Mouse (Mus musculus): ENCODE results near the gene Arhgap6. TPM values are rescaled to one million over a fixed set of nuclear protein-coding genes. Genes with fewer than 3 reads are reported as not detected.

Arhgap6 gene
- total RNA-seq, 1 experiment: 1.8 TPM

- TF ChIP-seq CHD2 (IDR thresholded peaks at IDR 0.05; ENCODE audit: low read depth, low read length) (no peak), ZNF384 (IDR thresholded peaks at IDR 0.05; ENCODE audit: low read depth, low read length) (no peak), ZC3H11A (IDR thresholded peaks at IDR 0.05; ENCODE audit: borderline replicate concordance, low read depth, low read length) (peak; percentile 23; the same call in 1 of the 2 replicates), MAFK (IDR thresholded peaks at IDR 0.05; ENCODE audit: insufficient read depth, low read depth, low read length) (no peak)
- in situ Hi-C loops (cut with MboI; ENCODE audit: low sequenced_read_pairs in 2 of 2, unreplicated experiment in 2 of 2): no loop called here
- H3K36me3 ChIP-seq (ENCODE audit: control insufficient read depth, insufficient read depth, low read length, poor library complexity, severe bottlenecking): no peaks in the 10 kb centered on the region
Measured at GRCm38 (mm10) chrX:169332264-169332663, 537.4 kb downstream of the Arhgap6 start.

DNA sequence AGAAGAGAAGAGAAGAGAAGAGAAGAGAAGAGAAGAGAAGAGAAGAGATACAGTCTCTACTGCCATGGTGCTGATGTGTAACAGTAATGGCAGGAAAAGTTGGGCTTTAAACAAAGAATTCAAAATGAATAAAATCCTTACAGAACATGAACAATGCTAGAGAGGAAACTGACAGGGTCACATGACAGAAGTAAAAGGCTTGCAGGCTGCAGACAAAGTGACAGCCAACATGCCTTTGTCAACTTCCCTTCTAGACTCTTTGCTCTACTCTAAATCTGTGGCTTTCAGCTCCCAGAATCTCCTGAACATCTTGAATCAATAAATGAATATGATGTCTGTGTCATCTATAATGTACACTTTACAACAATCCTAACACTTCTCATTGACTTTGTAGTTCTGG is 542.7 kb downstream of the Arhgap6 start:
- no peak overlapping the region for H3K4me3 ChIP-seq (ENCODE audit: insufficient read depth in 1 of 2, low read depth in 1 of 2, low read length in 2 of 2, poor library complexity in 1 of 2, severe bottlenecking in 1 of 2)
- H3K27ac ChIP-seq (ENCODE audit: insufficient read depth, low read depth, low read length, poor library complexity, severe bottlenecking): no peak overlapping the region
- in situ Hi-C loops (cut with MboI; ENCODE audit: low sequenced_read_pairs in 2 of 2, unreplicated experiment in 2 of 2): no loop called here
- no peak overlapping the region for H3K9ac ChIP-seq (ENCODE audit: insufficient read depth, low read depth, low read length, poor library complexity, severe bottlenecking)
- no peaks in the 10 kb centered on the region for H3K4me1 ChIP-seq (ENCODE audit: control insufficient read depth in 2 of 2, insufficient read depth in 2 of 2, low read length in 2 of 2, poor library complexity in 1 of 2)
- no peaks in the 10 kb centered on the region for H3K36me3 ChIP-seq (ENCODE audit: control insufficient read depth, insufficient read depth, low read length, poor library complexity, severe bottlenecking)
- DNase-seq (ENCODE audit: low read depth, low spot score): no peak
- TF ChIP-seq MAFK (IDR thresholded peaks at IDR 0.05; ENCODE audit: insufficient read depth, low read depth, low read length) (no peak), ZC3H11A (IDR thresholded peaks at IDR 0.05; ENCODE audit: borderline replicate concordance, low read depth, low read length) (no peak), ZNF384 (IDR thresholded peaks at IDR 0.05; ENCODE audit: low read depth, low read length) (no peak), HCFC1 (IDR thresholded peaks at IDR 0.05; ENCODE audit: borderline replicate concordance, insufficient read depth, low read length) (no peak), CHD2 (IDR thresholded peaks at IDR 0.05; ENCODE audit: low read depth, low read length) (no peak)
- H3K9me3 ChIP-seq (ENCODE audit: control insufficient read depth, insufficient read depth, low read depth, low read length): no peaks in the 10 kb centered on the region

More at GRCm38 (mm10) chrX:169332264-169332663, 537.4 kb downstream of the Arhgap6 start:
- Histone ChIP-seq H3K4me3 (ENCODE audit: insufficient read depth in 1 of 2, low read depth in 1 of 2, low read length in 2 of 2, poor library complexity in 1 of 2, severe bottlenecking in 1 of 2) (no peak overlapping the region), H3K27ac (ENCODE audit: insufficient read depth, low read depth, low read length, poor library complexity, severe bottlenecking) (no peak overlapping the region), H3K4me1 (ENCODE audit: control insufficient read depth in 2 of 2, insufficient read depth in 2 of 2, low read length in 2 of 2, poor library complexity in 1 of 2) (no peaks in the 10 kb centered on the region), H3K9me3 (ENCODE audit: control insufficient read depth, insufficient read depth, low read depth, low read length) (no peaks in the 10 kb centered on the region), H3K9ac (ENCODE audit: insufficient read depth, low read depth, low read length, poor library complexity, severe bottlenecking) (no peak overlapping the region)
- DNase-seq (ENCODE audit: low read depth, low spot score): no peak

- Histone ChIP-seq H3K9ac (ENCODE audit: insufficient read depth, low read depth, low read length, poor library complexity, severe bottlenecking) (no peak overlapping the region), H3K4me1 (ENCODE audit: control insufficient read depth in 2 of 2, insufficient read depth in 2 of 2, low read length in 2 of 2, poor library complexity in 1 of 2) (no peaks in the 10 kb centered on the region), H3K27ac (ENCODE audit: insufficient read depth, low read depth, low read length, poor library complexity, severe bottlenecking) (no peak overlapping the region), H3K36me3 (ENCODE audit: control insufficient read depth, insufficient read depth, low read length, poor library complexity, severe bottlenecking) (no peaks in the 10 kb centered on the region), H3K9me3 (ENCODE audit: control insufficient read depth, insufficient read depth, low read depth, low read length) (no peaks in the 10 kb centered on the region), H3K4me3 (ENCODE audit: insufficient read depth in 1 of 2, low read depth in 1 of 2, low read length in 2 of 2, poor library complexity in 1 of 2, severe bottlenecking in 1 of 2) (no peak overlapping the region)
- in situ Hi-C loops (cut with MboI; ENCODE audit: low sequenced_read_pairs in 2 of 2, unreplicated experiment in 2 of 2): no loop called here
- TF ChIP-seq ZC3H11A (IDR thresholded peaks at IDR 0.05; ENCODE audit: borderline replicate concordance, low read depth, low read length) (no peak), ZNF384 (IDR thresholded peaks at IDR 0.05; ENCODE audit: low read depth, low read length) (no peak), HCFC1 (IDR thresholded peaks at IDR 0.05; ENCODE audit: borderline replicate concordance, insufficient read depth, low read length) (no peak), CHD2 (IDR thresholded peaks at IDR 0.05; ENCODE audit: low read depth, low read length) (no peak), MAFK (IDR thresholded peaks at IDR 0.05; ENCODE audit: insufficient read depth, low read depth, low read length) (no peak)
- no peak for DNase-seq (ENCODE audit: low read depth, low spot score)
Measured at GRCm38 (mm10) chrX:169338213-169338612, 543.3 kb downstream of the Arhgap6 start.

Other genes with a start within 250 kb of the Arhgap6 start
- not detected in 2 replicates for gene Frmpd4, start 217.9 kb upstream of the Arhgap6 start, total RNA-seq (2012; rRNA removed)
- 4.4 and 7.2 TPM in 2 replicates for gene Msl3, start 121.2 kb upstream of the Arhgap6 start, total RNA-seq (2012; rRNA removed)